Mouse (Mus musculus): ENCODE measurements at regions not wholly inside any gene's neighbourhood (a gene's known extent, or its start where the extent isn't known, plus 50 kb on each side); places are given as distances from the start of the nearest gene placed in this dataset.
A peak's percentile ranks its signal among the peaks of the same experiment; 100 is the strongest.

- peak; percentile 8 for DNase-seq (ENCODE audit: low read depth, low spot score)
These were observed 924.8 kb upstream of the Kcnd2 start for GRCm38 (mm10) chr6:20290496-20290895.

All from mesoderm, embryonic 11.5 days (tissue).